Mouse (Mus musculus) thymus, postnatal 10 days (tissue): Measurements from ENCODE around the gene Cox6a1.
"Not testable (repeated sequence)": the region's sequence is repeated elsewhere in the genome, so short reads cannot be mapped to it uniquely, and the experiment has no call there.

ENCODE experiments used
- DNase-seq, 2 experiments: peaks; one replicate each; pipeline ENCODE4 v3.0.0; 2021; ENCODE audit warnings: low spot score in 2 of 2

Gene Cox6a1

GRCm38 (mm10) chr5:115349225-115349555, 409 bp upstream of the Cox6a1 start:
- DNase-seq, result no peak

- DNase-seq, result peak; percentile 67 to 87
Observed at GRCm38 (mm10) chr5:115347564-115347963, 1.2 kb downstream of the Cox6a1 start.

- no peak for DNase-seq
Observed at GRCm38 (mm10) chr5:115341314-115342165, 7.2 kb downstream of the Cox6a1 start.

GRCm38 (mm10) chr5:115340577-115341313, 8.0 kb downstream of the Cox6a1 start, which contains the start of the genes Gatc and Triap1:
Gene Gatc, minus strand, starts transcription at chr5:115341178.
Gene Triap1, plus strand, starts transcription at chr5:115341225.
- DNase-seq, result peak; percentile 73 to 87

DNA sequence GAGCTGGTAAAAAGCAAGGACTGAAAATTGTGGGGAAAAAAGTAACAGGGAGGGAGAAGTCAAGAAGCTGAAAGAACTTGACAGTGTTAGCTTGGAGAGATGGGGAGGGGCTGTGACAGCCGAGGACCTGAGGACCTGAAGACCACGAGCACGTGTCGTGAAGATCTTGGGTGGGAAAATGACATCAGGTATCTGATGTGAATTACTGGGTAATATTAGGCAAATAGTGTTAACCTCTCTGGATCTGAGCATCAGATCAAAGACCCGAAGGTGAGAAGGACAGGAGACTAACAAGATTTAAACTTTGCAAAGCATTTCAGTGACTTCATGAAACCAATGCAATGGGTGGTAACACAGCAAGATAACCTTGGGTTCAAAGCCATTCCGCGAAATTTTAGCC, 8.8 kb downstream of the Cox6a1 start:
- DNase-seq, result no peak

- no peak for DNase-seq
Observed at GRCm38 (mm10) chr5:115333626-115334025, 15.2 kb downstream of the Cox6a1 start.

DNA sequence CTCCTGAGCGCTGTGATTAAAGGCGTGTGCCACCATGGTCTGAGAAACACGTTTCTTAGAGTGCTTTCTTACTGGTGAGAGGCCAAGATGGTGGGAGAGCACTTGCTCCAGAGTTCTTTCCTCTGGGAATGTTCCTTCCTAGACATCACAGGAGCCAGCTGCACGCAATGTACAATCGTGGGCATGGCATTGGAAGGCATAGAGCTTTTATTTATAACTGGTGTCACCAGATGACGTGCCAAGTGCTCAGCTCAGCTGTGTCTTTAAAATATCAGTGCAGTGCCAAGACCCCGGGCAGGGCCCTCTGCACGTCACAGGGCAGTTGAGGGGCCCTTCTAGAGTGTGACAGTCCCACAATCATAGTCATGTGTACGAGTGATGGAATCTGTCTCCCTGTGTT, 17.8 kb downstream of the Cox6a1 start:
- DNase-seq, result no peak

DNA sequence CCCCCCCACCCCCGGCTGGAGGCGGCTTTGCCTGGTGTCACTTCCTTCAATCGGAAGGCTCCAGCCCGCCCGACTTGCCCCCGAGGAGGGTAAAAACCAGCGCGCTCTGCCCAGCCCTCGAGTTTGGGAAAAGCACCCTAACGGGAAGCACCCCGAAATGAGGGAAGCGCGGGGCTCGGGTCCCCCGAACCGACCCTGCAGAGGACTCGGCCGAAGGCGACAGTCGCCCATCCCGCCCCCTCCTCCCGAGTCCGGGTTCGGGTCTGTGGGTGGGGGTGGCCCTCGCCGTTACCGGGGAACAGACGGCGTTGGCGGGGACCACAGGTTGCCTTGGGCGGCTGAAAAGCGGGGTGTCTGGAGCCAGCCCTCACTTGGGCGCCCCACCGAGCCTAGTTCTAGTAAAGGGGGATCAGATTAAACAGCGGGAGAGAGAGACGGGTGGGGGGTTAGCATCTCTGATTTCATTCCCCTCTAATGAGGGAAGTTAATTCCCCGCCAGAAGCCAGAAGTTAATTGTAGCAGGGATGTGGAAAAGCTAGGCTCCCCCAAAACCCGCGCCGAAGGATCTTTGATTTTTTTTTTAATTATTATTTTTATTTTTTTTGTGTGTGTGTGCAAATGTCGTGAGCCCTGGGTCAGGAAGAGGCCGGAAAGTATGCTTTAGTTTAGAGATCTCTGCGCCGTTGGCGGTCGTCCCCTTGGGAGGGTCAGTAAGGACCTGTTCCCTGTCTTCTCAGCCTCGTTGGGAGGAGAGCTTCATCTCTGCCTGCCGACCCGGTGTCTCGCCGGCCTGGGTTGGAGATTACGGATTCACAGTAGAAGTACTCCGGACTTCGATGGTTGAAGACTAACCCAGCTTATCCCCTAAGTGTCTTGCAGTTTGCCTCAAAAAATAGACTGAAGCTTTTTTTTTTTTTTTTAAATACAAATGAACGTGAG, 20.9 kb downstream of the Cox6a1 start:
- DNase-seq, result peak; percentile 48 to 55

- DNase-seq, result peak; percentile 94 to 98
Observed at GRCm38 (mm10) chr5:115326875-115327609, 21.7 kb downstream of the Cox6a1 start, which contains the start of gene Srsf9. Gene Srsf9, plus strand, starts transcription at chr5:115327177.

GRCm38 (mm10) chr5:115326256-115326831, 22.4 kb downstream of the Cox6a1 start:
- no peak for DNase-seq

GRCm38 (mm10) chr5:115319004-115319940, 29.5 kb downstream of the Cox6a1 start:
- DNase-seq, result peak; percentile 39 to 48

DNA sequence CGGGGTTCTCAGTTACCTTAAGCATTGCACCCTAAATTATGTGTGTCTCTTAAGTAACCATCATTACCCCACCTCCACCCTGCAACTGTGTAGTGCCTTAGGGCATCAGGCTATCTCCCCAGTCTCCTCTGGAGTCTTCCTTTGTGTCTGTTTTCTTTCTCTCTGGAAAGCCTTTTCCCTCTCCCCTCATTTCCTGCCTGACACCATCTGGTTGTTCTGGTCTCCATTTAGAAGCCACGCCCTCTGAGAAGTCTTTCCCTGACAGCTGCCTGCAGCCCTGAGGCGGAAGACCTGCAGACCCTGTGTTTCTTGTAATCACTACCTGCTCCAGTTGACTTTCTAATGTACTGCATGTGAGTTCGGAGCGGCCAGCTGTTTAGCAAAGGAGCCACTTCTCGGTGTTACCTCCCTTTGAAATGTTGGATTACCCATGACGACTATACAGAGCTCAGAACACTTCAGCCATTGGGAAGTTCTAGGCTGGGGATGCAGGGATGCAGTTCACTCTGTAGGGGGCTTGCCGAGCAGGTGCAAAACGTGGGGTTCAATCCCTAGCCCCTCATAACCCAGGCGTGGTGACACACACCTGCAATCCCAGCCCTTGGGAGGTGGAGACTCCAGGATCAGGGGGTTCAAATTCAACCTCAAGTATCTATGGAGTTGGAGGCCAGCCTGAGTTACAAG, 31.0 kb downstream of the Cox6a1 start:
- peak; percentile 56 for DNase-seq

DNA sequence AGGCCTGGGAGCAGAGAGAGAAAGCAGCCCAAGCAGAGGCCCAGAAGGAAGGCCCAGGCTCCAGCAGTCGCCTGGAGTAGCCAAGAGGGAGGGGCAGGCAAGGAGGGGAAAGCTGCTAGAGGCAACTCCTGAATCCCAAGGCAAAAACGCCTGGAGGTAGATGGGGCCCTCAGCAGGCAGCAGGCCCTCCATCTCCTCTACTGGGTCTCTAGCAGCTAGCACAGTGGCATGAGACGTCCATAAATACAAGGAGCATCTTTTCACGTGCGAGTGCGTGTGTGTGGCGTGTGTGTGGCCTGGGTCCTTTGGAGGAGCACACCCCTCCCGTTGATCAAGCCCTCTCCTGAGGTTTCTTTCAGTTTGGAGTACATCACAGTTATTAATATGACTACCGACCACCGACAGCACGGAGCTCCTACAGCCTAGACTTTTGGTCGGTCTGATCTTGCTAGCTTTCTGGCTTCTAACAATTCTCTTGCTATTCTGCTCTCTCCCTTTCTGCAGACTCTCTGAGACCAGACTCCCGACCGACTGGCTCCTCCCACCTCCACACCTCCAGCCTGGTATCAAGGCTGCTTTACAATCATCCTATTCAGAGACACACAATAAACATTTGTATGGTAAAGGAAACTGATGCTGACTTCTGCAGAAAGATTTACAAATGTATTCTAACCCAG, 31.7 kb downstream of the Cox6a1 start:
- no peak for DNase-seq

DNA sequence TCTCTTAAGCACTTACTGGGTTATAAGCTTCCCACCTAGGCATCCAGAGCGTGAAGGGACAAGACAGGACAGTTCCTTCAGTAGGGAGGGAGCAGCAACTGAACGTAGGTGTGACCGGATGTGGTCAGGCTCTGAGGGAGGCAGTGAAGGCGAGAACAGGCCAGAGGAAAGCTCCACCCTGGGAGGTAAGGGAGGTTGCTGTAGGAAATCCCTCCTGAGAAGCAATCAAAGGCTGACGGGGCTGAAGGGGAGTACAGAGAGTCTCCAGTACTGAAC, 35.2 kb downstream of the Cox6a1 start:
- DNase-seq, result no peak

- DNase-seq, result no peak
Observed at GRCm38 (mm10) chr5:115312816-115313667, 35.7 kb downstream of the Cox6a1 start.

DNA sequence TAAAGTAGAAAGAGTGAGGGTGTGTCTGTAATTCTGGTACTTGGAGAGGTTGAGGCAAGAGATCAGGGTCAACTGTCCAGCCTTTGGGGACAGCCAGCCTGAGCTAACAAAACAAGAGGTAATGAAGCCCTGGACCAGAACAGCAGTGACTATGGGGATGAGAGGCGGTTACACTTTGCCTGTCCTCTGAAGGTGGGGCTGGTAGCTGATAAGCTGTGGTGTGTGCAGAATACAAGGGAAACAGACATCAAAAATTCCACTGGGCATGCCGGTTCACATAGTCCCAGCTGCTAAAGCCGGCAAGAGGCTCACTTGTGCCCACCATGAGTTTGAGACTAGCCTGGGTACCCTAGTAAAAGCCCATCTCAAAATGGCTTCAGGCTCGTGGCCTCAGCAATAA, 36.4 kb downstream of the Cox6a1 start:
- no peak for DNase-seq

DNA sequence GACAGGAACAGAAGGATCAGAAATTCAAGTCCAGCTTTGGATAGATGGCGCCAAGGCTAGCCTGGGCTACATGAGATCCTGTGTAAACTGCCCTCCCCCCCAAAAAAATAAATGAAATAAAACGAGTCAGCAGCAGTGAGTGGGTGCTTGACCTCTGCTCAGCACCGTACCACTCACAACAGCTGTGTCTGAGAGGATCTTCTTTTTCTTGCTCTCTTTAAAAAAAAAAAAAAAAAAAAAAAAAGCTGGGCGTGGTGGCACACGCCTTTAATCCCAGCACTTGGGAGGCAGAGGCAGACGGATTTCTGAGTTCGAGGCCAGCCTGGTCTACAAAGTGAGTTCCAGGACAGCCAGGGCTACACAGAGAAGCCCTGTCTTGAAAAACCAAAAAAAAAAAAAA, 46.6 kb downstream of the Cox6a1 start:
- not testable (repeated sequence) for DNase-seq

GRCm38 (mm10) chr5:115301615-115302014, 47.2 kb downstream of the Cox6a1 start:
- DNase-seq, result no peak
